Mouse (Mus musculus): ENCODE results near the gene Rgl1. TPM values are rescaled to one million over a fixed set of nuclear protein-coding genes. Genes with fewer than 3 reads are reported as not detected.

Gene Rgl1
- polyA plus RNA-seq (2015; fragmentation: Nextera tagmentation; extraction: Ambion mirVana) = 13.3 and 13.9 TPM in 2 replicates

GRCm38 (mm10) chr1:152766032-152766772 is at the start of gene Rgl1, which contains the start of gene Arpc5:
TSS of gene Rgl1 (minus strand) at chr1:152766351.
TSS of gene Arpc5 (plus strand) at chr1:152766542.
- Histone ChIP-seq H3K9me3 (replicated peaks; ENCODE audit: control insufficient read depth, low read length, poor library complexity, severe bottlenecking) (no peaks in the 10 kb centered on the region), H3K36me3 (ENCODE audit: control insufficient read depth, insufficient read depth, low read length) (peaks cover 6% of the 10 kb centered on the region; the same call in 1 of the 2 replicates), H3K9ac (ENCODE audit: low read depth, low read length) (peak within 1 kb of the TSS; percentile 97), H3K27ac (ENCODE audit: low read length) (peak within 1 kb of the TSS; percentile 91), H3K27me3 (ENCODE audit: control insufficient read depth, insufficient read depth, low read depth, low read length) (no peaks in the 10 kb centered on the region), H3K4me3 (ENCODE audit: low read depth, low read length) (peak within 1 kb of the TSS; percentile 98), H3K4me2 (ENCODE audit: low read length) (peak within 1 kb of the TSS; percentile 85), H3K4me1 (ENCODE audit: control insufficient read depth, insufficient read depth, low read length) (peaks cover 20% of the 10 kb centered on the region)
- ATAC-seq = peak; percentile 97
- WGBS = under 1% methylated on average over 71 of the region's 86 CpGs

GRCm38 (mm10) chr1:152815265-152815701 is 49.1 kb upstream of the Rgl1 start:
- no peaks in the 10 kb centered on the region for H3K27me3 ChIP-seq (ENCODE audit: control insufficient read depth, insufficient read depth, low read depth, low read length)
- H3K36me3 ChIP-seq (ENCODE audit: control insufficient read depth, insufficient read depth, low read length) = no peaks in the 10 kb centered on the region
- H3K27ac ChIP-seq (ENCODE audit: low read length) = no peak overlapping the region
- H3K4me2 ChIP-seq (ENCODE audit: low read length) = no peak overlapping the region
- no peak overlapping the region for H3K9ac ChIP-seq (ENCODE audit: low read depth, low read length)
- H3K4me1 ChIP-seq (ENCODE audit: control insufficient read depth, insufficient read depth, low read length) = peaks cover 12% of the 10 kb centered on the region
- no peaks in the 10 kb centered on the region for H3K9me3 ChIP-seq (replicated peaks; ENCODE audit: control insufficient read depth, low read length, poor library complexity, severe bottlenecking)
- peak; percentile 75 for ATAC-seq
- no peak overlapping the region for H3K4me3 ChIP-seq (ENCODE audit: low read depth, low read length)
- 38% methylated on average over 7 of the region's 7 CpGs for WGBS

GRCm38 (mm10) chr1:152810533-152811439 is 44.6 kb upstream of the Rgl1 start:
- H3K27me3 ChIP-seq (ENCODE audit: control insufficient read depth, insufficient read depth, low read depth, low read length) = no peaks in the 10 kb centered on the region
- H3K4me3 ChIP-seq (ENCODE audit: low read depth, low read length) = no peak overlapping the region
- H3K4me1 ChIP-seq (ENCODE audit: control insufficient read depth, insufficient read depth, low read length) = no peaks in the 10 kb centered on the region
- H3K27ac ChIP-seq (ENCODE audit: low read length) = no peak overlapping the region
- H3K4me2 ChIP-seq (ENCODE audit: low read length) = no peak overlapping the region
- no peaks in the 10 kb centered on the region for H3K9me3 ChIP-seq (replicated peaks; ENCODE audit: control insufficient read depth, low read length, poor library complexity, severe bottlenecking)
- 63% methylated on average over 13 of the region's 13 CpGs for WGBS
- H3K9ac ChIP-seq (ENCODE audit: low read depth, low read length) = no peak overlapping the region
- ATAC-seq = no peak
- no peaks in the 10 kb centered on the region for H3K36me3 ChIP-seq (ENCODE audit: control insufficient read depth, insufficient read depth, low read length)

GRCm38 (mm10) chr1:152809541-152810252 is 43.5 kb upstream of the Rgl1 start:
- Histone ChIP-seq H3K4me3 (ENCODE audit: low read depth, low read length) (no peak overlapping the region), H3K27ac (ENCODE audit: low read length) (no peak overlapping the region), H3K9me3 (replicated peaks; ENCODE audit: control insufficient read depth, low read length, poor library complexity, severe bottlenecking) (no peaks in the 10 kb centered on the region), H3K4me2 (ENCODE audit: low read length) (no peak overlapping the region), H3K4me1 (ENCODE audit: control insufficient read depth, insufficient read depth, low read length) (no peaks in the 10 kb centered on the region), H3K36me3 (ENCODE audit: control insufficient read depth, insufficient read depth, low read length) (no peaks in the 10 kb centered on the region), H3K9ac (ENCODE audit: low read depth, low read length) (no peak overlapping the region), H3K27me3 (ENCODE audit: control insufficient read depth, insufficient read depth, low read depth, low read length) (no peaks in the 10 kb centered on the region)
- WGBS = 47% methylated on average over 8 of the region's 8 CpGs
- no peak for ATAC-seq

GRCm38 (mm10) chr1:152808392-152808680 is 42.2 kb upstream of the Rgl1 start:
- 91% methylated on average over 2 of the region's 2 CpGs for whole genome bisulfite sequencing

GRCm38 (mm10) chr1:152807619-152808391 is 41.7 kb upstream of the Rgl1 start:
- no peaks in the 10 kb centered on the region for H3K4me1 ChIP-seq (ENCODE audit: control insufficient read depth, insufficient read depth, low read length)
- WGBS = 85% methylated on average over 18 of the region's 18 CpGs
- H3K27me3 ChIP-seq (ENCODE audit: control insufficient read depth, insufficient read depth, low read depth, low read length) = no peaks in the 10 kb centered on the region
- no peak for ATAC-seq
- no peaks in the 10 kb centered on the region for H3K9me3 ChIP-seq (replicated peaks; ENCODE audit: control insufficient read depth, low read length, poor library complexity, severe bottlenecking)
- no peak overlapping the region for H3K4me2 ChIP-seq (ENCODE audit: low read length)
- no peak overlapping the region for H3K4me3 ChIP-seq (ENCODE audit: low read depth, low read length)
- H3K36me3 ChIP-seq (ENCODE audit: control insufficient read depth, insufficient read depth, low read length) = no peaks in the 10 kb centered on the region
- H3K27ac ChIP-seq (ENCODE audit: low read length) = no peak overlapping the region
- no peak overlapping the region for H3K9ac ChIP-seq (ENCODE audit: low read depth, low read length)

More at GRCm38 (mm10) chr1:152808392-152808680, 42.2 kb upstream of the Rgl1 start:
- no peak overlapping the region for H3K4me3 ChIP-seq (ENCODE audit: low read depth, low read length)
- no peaks in the 10 kb centered on the region for H3K9me3 ChIP-seq (replicated peaks; ENCODE audit: control insufficient read depth, low read length, poor library complexity, severe bottlenecking)
- ATAC-seq = no peak
- H3K4me1 ChIP-seq (ENCODE audit: control insufficient read depth, insufficient read depth, low read length) = no peaks in the 10 kb centered on the region
- no peak overlapping the region for H3K27ac ChIP-seq (ENCODE audit: low read length)
- no peaks in the 10 kb centered on the region for H3K27me3 ChIP-seq (ENCODE audit: control insufficient read depth, insufficient read depth, low read depth, low read length)
- no peaks in the 10 kb centered on the region for H3K36me3 ChIP-seq (ENCODE audit: control insufficient read depth, insufficient read depth, low read length)
- H3K4me2 ChIP-seq (ENCODE audit: low read length) = no peak overlapping the region
- no peak overlapping the region for H3K9ac ChIP-seq (ENCODE audit: low read depth, low read length)

GRCm38 (mm10) chr1:152804907-152805306 is 38.8 kb upstream of the Rgl1 start:
- Histone ChIP-seq H3K36me3 (ENCODE audit: control insufficient read depth, insufficient read depth, low read length) (no peaks in the 10 kb centered on the region), H3K9me3 (replicated peaks; ENCODE audit: control insufficient read depth, low read length, poor library complexity, severe bottlenecking) (no peaks in the 10 kb centered on the region), H3K4me3 (ENCODE audit: low read depth, low read length) (no peak overlapping the region), H3K4me2 (ENCODE audit: low read length) (no peak overlapping the region), H3K27me3 (ENCODE audit: control insufficient read depth, insufficient read depth, low read depth, low read length) (no peaks in the 10 kb centered on the region), H3K9ac (ENCODE audit: low read depth, low read length) (no peak overlapping the region), H3K27ac (ENCODE audit: low read length) (no peak overlapping the region), H3K4me1 (ENCODE audit: control insufficient read depth, insufficient read depth, low read length) (0 out of 2 replicates have a peak, but pooled peaks cover under 1% of the 10 kb centered on the region)
- no peak for ATAC-seq
- 90% methylated on average over 6 of the region's 6 CpGs for WGBS

- Histone ChIP-seq H3K4me2 (ENCODE audit: low read length) (no peak overlapping the region), H3K36me3 (ENCODE audit: control insufficient read depth, insufficient read depth, low read length) (no peaks in the 10 kb centered on the region), H3K27me3 (ENCODE audit: control insufficient read depth, insufficient read depth, low read depth, low read length) (no peaks in the 10 kb centered on the region), H3K4me3 (ENCODE audit: low read depth, low read length) (no peak overlapping the region), H3K9me3 (replicated peaks; ENCODE audit: control insufficient read depth, low read length, poor library complexity, severe bottlenecking) (no peaks in the 10 kb centered on the region), H3K9ac (ENCODE audit: low read depth, low read length) (no peak overlapping the region), H3K4me1 (ENCODE audit: control insufficient read depth, insufficient read depth, low read length) (0 out of 2 replicates have a peak, but pooled peaks cover 3% of the 10 kb centered on the region), H3K27ac (ENCODE audit: low read length) (no peak overlapping the region)
- WGBS = 87% methylated on average over 13 of the region's 13 CpGs
- no peak for ATAC-seq
Observed at GRCm38 (mm10) chr1:152800633-152801176, 34.6 kb upstream of the Rgl1 start.

Measured in midbrain, embryonic 16.5 days (tissue).